Mouse (Mus musculus): ENCODE results near the gene Cntfr.

Cntfr gene

GRCm38 (mm10) chr4:41681947-41682346 lies 14.9 kb downstream of the Cntfr start:
- DNase-seq (ENCODE audit: low read depth in 1 of 2, low spot score in 2 of 2): no peak

GRCm38 (mm10) chr4:41681176-41681575 lies 15.7 kb downstream of the Cntfr start:
- DNase-seq (ENCODE audit: low read depth in 1 of 2, low spot score in 2 of 2): no peak

GRCm38 (mm10) chr4:41679291-41679690 lies 17.6 kb downstream of the Cntfr start:
- DNase-seq (ENCODE audit: low read depth in 1 of 2, low spot score in 2 of 2): no peak

GRCm38 (mm10) chr4:41678863-41679262 lies 18.0 kb downstream of the Cntfr start:
- DNase-seq (ENCODE audit: low read depth in 1 of 2, low spot score in 2 of 2): no peak

GRCm38 (mm10) chr4:41677006-41677629 lies 19.8 kb downstream of the Cntfr start:
- no peak for DNase-seq (ENCODE audit: low read depth in 1 of 2, low spot score in 2 of 2)

- DNase-seq (ENCODE audit: low read depth in 1 of 2, low spot score in 2 of 2): no peak
These were observed 20.5 kb downstream of the Cntfr start for GRCm38 (mm10) chr4:41676248-41677005.

GRCm38 (mm10) chr4:41673186-41673585 lies 23.7 kb downstream of the Cntfr start:
- DNase-seq (ENCODE audit: low read depth in 1 of 2, low spot score in 2 of 2): no peak

- DNase-seq (ENCODE audit: low read depth in 1 of 2, low spot score in 2 of 2): no peak
These were observed 24.3 kb downstream of the Cntfr start for GRCm38 (mm10) chr4:41672522-41672963.

GRCm38 (mm10) chr4:41671963-41672480 lies 24.9 kb downstream of the Cntfr start:
- DNase-seq (ENCODE audit: low read depth in 1 of 2, low spot score in 2 of 2): no peak

- no peak for DNase-seq (ENCODE audit: low read depth in 1 of 2, low spot score in 2 of 2)
These were observed 25.4 kb downstream of the Cntfr start for GRCm38 (mm10) chr4:41671500-41671899.

- DNase-seq (ENCODE audit: low read depth in 1 of 2, low spot score in 2 of 2): no peak
These were observed 26.1 kb downstream of the Cntfr start for GRCm38 (mm10) chr4:41670836-41671235.

- no peak for DNase-seq (ENCODE audit: low read depth in 1 of 2, low spot score in 2 of 2)
These were observed 30.2 kb downstream of the Cntfr start for GRCm38 (mm10) chr4:41666646-41667045.

- DNase-seq (ENCODE audit: low read depth in 1 of 2, low spot score in 2 of 2): no peak
These were observed 31.7 kb downstream of the Cntfr start for GRCm38 (mm10) chr4:41665009-41665675.

- DNase-seq (ENCODE audit: low read depth in 1 of 2, low spot score in 2 of 2): no peak
These were observed 32.4 kb downstream of the Cntfr start for GRCm38 (mm10) chr4:41664533-41664932.

GRCm38 (mm10) chr4:41663614-41664013 lies 33.3 kb downstream of the Cntfr start:
- no peak for DNase-seq (ENCODE audit: low read depth in 1 of 2, low spot score in 2 of 2)

GRCm38 (mm10) chr4:41662723-41663122 lies 34.2 kb downstream of the Cntfr start:
- DNase-seq (ENCODE audit: low read depth in 1 of 2, low spot score in 2 of 2): no peak

- DNase-seq (ENCODE audit: low read depth in 1 of 2, low spot score in 2 of 2): no peak
These were observed 35.9 kb downstream of the Cntfr start for GRCm38 (mm10) chr4:41660851-41661430.

- no peak for DNase-seq (ENCODE audit: low read depth in 1 of 2, low spot score in 2 of 2)
These were observed 37.3 kb downstream of the Cntfr start for GRCm38 (mm10) chr4:41659556-41659955.

- DNase-seq (ENCODE audit: low read depth in 1 of 2, low spot score in 2 of 2): no peak
These were observed 38.1 kb downstream of the Cntfr start for GRCm38 (mm10) chr4:41658566-41659384.

GRCm38 (mm10) chr4:41655525-41655924 lies 41.4 kb downstream of the Cntfr start:
- DNase-seq (ENCODE audit: low read depth in 1 of 2, low spot score in 2 of 2): no peak

GRCm38 (mm10) chr4:41654217-41654616 lies 42.7 kb downstream of the Cntfr start:
- DNase-seq (ENCODE audit: low read depth in 1 of 2, low spot score in 2 of 2): no peak
